Mouse (Mus musculus) thymus, adult 2 months (tissue): Measurements from ENCODE around the gene Glo1.

Experiments
- CTCF ChIP-seq: fragments of 200-500 bp; IDR thresholded peaks from 2 replicates; pipeline ENCODE4 v1.5.1; 2012; ENCODE audit warnings: mild to moderate bottlenecking, control low read depth, low read length, moderate library complexity, borderline replicate concordance; ENCODE audit not compliant: control insufficient read depth, poor library complexity, insufficient read depth; ENCODE audit errors: extremely low read depth
- POLR2A ChIP-seq: fragments of 200-500 bp; IDR thresholded peaks from 2 replicates; pipeline ENCODE4 v1.6.1; 2012; ENCODE audit warnings: mild to moderate bottlenecking, low read length, control low read depth, moderate library complexity; ENCODE audit not compliant: control insufficient read depth, poor library complexity, insufficient read depth; ENCODE audit errors: extremely low read depth

GRCm38 (mm10) chr17:30564971-30565370 is 61.7 kb downstream of the Glo1 start:
- TF ChIP-seq POLR2A (no peak), CTCF (no peak)
